Mouse (Mus musculus): Measurements from ENCODE around the gene Haao.

GRCm38 (mm10) chr17:83816996-83817395 lies 30.8 kb downstream of the Haao start:
- no peak for TF ChIP-seq POLR2A (IDR thresholded peaks at IDR 0.05; ENCODE audit: extremely low read depth, insufficient read depth, low read length)
- no peak for TF ChIP-seq CTCF (IDR thresholded peaks at IDR 0.05; ENCODE audit: low read depth, low read length)
